Mouse (Mus musculus) limb, embryonic 11.5 days (tissue): ENCODE results near the gene Ano8. TPM values are rescaled to one million over a fixed set of nuclear protein-coding genes. Genes with fewer than 3 reads are reported as not detected.
"Not testable (repeated sequence)": the region's sequence is repeated elsewhere in the genome, so short reads cannot be mapped to it uniquely, and the experiment has no call there.

Source experiments
- ATAC-seq: fragments of 200-750 bp; cut with Nextera tagmentation; 2 replicates; pipeline ENCODE4 v1.8.0; 2017; ENCODE audit warnings: low read depth; ENCODE audit not compliant: insufficient number of reproducible peaks, low FRiP score, low TSS enrichment
- DNase-seq: peaks from one replicate; pipeline ENCODE4 v3.0.0-alpha.2; 2015; ENCODE audit warnings: low spot score
- H3K27ac ChIP-seq: fragments of 300-500 bp; sonication (generic); replicated peaks from 2 replicates; pipeline ENCODE4 v1.5.1; 2014; ENCODE audit warnings: low read depth, mild to moderate bottlenecking, low read length
- H3K27me3 ChIP-seq: fragments of 300-500 bp; sonication (generic); 2 replicates; pipeline ENCODE4 v1.6.1; 2014; ENCODE audit warnings: mild to moderate bottlenecking, low read length, mixed read lengths; ENCODE audit not compliant: control insufficient read depth, insufficient read depth
- H3K36me3 ChIP-seq: fragments of 300-500 bp; sonication (generic); 2 replicates; pipeline ENCODE4 v1.6.1; 2014; ENCODE audit warnings: mild to moderate bottlenecking, low read length, moderate library complexity, mixed read lengths; ENCODE audit not compliant: control insufficient read depth, insufficient read depth
- H3K4me1 ChIP-seq: fragments of 300-500 bp; sonication (generic); 2 replicates; pipeline ENCODE4 v1.6.1; 2014; ENCODE audit warnings: low read length, mixed read lengths; ENCODE audit not compliant: control insufficient read depth, insufficient read depth
- H3K4me2 ChIP-seq: fragments of 300-500 bp; sonication (generic); 2 replicates; pipeline ENCODE4 v1.6.1; 2014; ENCODE audit warnings: low read depth, mild to moderate bottlenecking, moderate library complexity; ENCODE audit not compliant: severe bottlenecking
- H3K4me3 ChIP-seq: fragments of 300-500 bp; sonication (generic); 2 replicates; pipeline ENCODE4 v1.5.1; 2014; ENCODE audit warnings: low read depth, low read length
- H3K9ac ChIP-seq: fragments of 300-500 bp; sonication (generic); 2 replicates; pipeline ENCODE4 v1.6.1; 2014; ENCODE audit warnings: mild to moderate bottlenecking, low read length
- H3K9me3 ChIP-seq: fragments of 300-500 bp; sonication (generic); 2 replicates; pipeline ENCODE4 v1.6.1; 2016; ENCODE audit warnings: low read length; ENCODE audit not compliant: control insufficient read depth
- WGBS: fragments of 180-500 bp; shearing (Covaris S2); extraction: QIAGEN DNeasy Blood & Tissue Kit; methylation state at CpG from one replicate; pipeline ENCODE4 v1.1.7; 2014; 5-methylcytosine and 5-hydroxymethylcytosine counted together
- polyA plus RNA-seq: library from polyadenylated mRNA; unstranded; fragments of >200 nt; fragmentation: Nextera tagmentation; extraction: Ambion mirVana; gene quantifications from 2 replicates; pipeline ENCODE4 v1.2.1, GENCODE M21; 2014

Gene Ano8
- polyA plus RNA-seq, 1 experiment from 2014 or later, result 3.0 TPM

DNA sequence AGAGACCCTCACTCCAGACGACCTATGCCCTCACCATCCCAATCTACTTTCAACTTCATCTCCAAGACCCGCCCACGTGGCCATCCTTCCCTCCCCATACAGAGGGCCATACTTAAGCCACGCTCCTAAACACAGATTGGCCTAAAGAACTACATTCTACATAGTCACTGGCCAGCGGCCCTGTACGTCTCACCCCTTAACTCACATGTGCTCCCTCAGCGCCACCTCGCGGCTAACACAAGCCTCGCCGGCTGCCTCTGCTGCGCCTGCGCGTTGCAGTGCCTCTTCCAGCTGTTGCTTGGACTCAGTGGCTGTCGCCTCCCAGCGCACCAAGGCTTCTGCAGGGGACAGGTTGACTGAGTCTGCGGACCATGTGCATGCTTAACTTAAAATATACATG is 35.9 kb upstream of the Ano8 start:
- ATAC-seq, result peak; percentile 78
- no peaks in the 10 kb centered on the region for H3K9me3 ChIP-seq
- H3K36me3 ChIP-seq, result no peaks in the 10 kb centered on the region
- peaks cover 15% of the 10 kb centered on the region for H3K27me3 ChIP-seq
- H3K4me3 ChIP-seq, result no peak overlapping the region
- WGBS, result 6% methylated on average over 17 of the region's 17 CpGs
- H3K27ac ChIP-seq, result no peak overlapping the region
- no peak overlapping the region for H3K9ac ChIP-seq
- peaks cover 3% of the 10 kb centered on the region; the same call in 1 of the 2 replicates for H3K4me1 ChIP-seq
- DNase-seq, result peak; percentile 98
- no peak overlapping the region for H3K4me2 ChIP-seq

DNA sequence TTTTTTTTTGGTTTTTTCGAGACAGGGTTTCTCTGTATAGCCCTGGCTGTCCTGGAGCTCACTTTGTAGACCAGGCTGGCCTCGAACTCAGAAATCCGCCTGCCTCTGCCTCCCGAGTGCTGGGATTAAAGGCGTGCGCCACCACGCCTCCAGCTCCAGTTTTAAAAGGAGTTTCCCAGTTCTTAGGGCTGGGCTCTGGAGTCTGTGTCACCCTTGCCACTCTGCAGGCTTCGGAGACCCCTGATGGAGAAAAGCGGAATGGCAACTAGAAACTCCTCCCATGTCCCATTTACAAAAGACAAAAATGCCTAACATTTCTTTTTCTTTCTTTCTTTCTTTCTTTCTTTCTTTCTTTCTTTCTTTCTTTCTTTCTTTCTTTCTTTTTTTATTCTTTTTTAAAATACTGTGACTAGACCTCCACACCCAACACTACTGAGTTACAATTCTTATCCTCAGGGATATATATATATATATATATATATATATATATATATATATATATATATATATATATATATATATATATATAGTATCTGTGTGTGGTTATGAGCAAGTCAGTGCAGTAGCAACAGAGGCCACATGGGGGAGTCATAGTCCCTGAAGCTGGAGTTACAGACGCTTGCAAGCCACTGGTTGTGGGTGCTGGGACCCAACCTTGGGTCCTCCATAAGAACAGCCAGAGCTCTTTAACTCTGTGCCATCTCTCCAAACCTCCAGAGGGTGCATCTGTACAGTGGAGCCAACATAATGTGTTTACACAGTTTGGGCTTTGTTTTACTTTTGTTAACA is 33.5 kb upstream of the Ano8 start:
- ATAC-seq, result not testable (repeated sequence)

GRCm38 (mm10) chr8:71516786-71517185 is 31.0 kb upstream of the Ano8 start:
- H3K4me1 ChIP-seq, result no peaks in the 10 kb centered on the region
- no peaks in the 10 kb centered on the region for H3K27me3 ChIP-seq
- DNase-seq (peak; percentile 18), ATAC-seq (no peak)
- H3K9me3 ChIP-seq, result no peaks in the 10 kb centered on the region
- no peak overlapping the region for H3K9ac ChIP-seq
- no peaks in the 10 kb centered on the region for H3K36me3 ChIP-seq
- H3K4me2 ChIP-seq, result no peak overlapping the region
- 22% methylated on average over 6 of the region's 6 CpGs for WGBS
- no peak overlapping the region for H3K4me3 ChIP-seq
- H3K27ac ChIP-seq, result no peak overlapping the region

More for the DNA sequence above, 33.5 kb upstream of the Ano8 start:
- not testable (repeated sequence) for H3K27ac ChIP-seq, H3K4me2 ChIP-seq, H3K9me3 ChIP-seq, H3K4me3 ChIP-seq, H3K4me1 ChIP-seq, H3K36me3 ChIP-seq, H3K27me3 ChIP-seq, H3K9ac ChIP-seq
- WGBS, result 42% methylated on average over 9 of the region's 10 CpGs
- peak; percentile 83 for DNase-seq

DNA sequence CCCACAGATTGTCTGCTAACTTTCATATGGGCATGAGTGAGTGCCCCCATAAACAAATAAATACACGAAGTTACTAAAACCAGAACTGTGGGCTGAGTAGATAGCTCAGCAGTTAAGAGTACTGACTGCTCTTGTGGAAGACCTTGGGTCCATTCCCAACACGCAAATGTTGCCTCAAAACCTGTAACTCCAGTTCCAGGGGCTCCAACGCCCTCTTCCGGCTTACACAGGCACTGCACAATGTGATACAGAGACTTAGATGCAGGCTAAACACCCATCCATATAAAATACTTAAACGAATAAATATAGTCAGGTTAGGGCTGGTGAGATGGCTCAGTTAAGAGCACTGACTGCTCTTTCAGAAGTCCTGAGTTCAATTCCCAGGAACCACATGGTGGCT is 29.3 kb upstream of the Ano8 start:
- Histone ChIP-seq H3K27me3 (no peaks in the 10 kb centered on the region), H3K4me1 (no peaks in the 10 kb centered on the region), H3K4me3 (no peak overlapping the region), H3K27ac (no peak overlapping the region), H3K36me3 (no peaks in the 10 kb centered on the region), H3K9me3 (no peaks in the 10 kb centered on the region), H3K9ac (no peak overlapping the region), H3K4me2 (no peak overlapping the region)
- no peak for ATAC-seq
- WGBS, result 71% methylated on average over 5 of the region's 5 CpGs
- DNase-seq, result no peak

- no peak for DNase-seq
- no peak overlapping the region for H3K9ac ChIP-seq
- no peaks in the 10 kb centered on the region for H3K4me1 ChIP-seq
- H3K4me3 ChIP-seq, result no peak overlapping the region
- no peaks in the 10 kb centered on the region for H3K36me3 ChIP-seq
- 69% methylated on average over 15 of the region's 15 CpGs for WGBS
- H3K27ac ChIP-seq, result no peak overlapping the region
- no peak for ATAC-seq
- H3K9me3 ChIP-seq, result no peaks in the 10 kb centered on the region
- no peak overlapping the region for H3K4me2 ChIP-seq
- H3K27me3 ChIP-seq, result peaks cover 11% of the 10 kb centered on the region
These were observed 27.4 kb upstream of the Ano8 start for GRCm38 (mm10) chr8:71513018-71513754.

GRCm38 (mm10) chr8:71511644-71512043 is 25.9 kb upstream of the Ano8 start, which contains the start of gene Plvap:
Gene Plvap, minus strand, starts transcription at chr8:71511752.
- Histone ChIP-seq H3K4me1 (no peaks in the 10 kb centered on the region), H3K4me3 (no peak within 1 kb of the TSS), H3K9ac (no peak within 1 kb of the TSS), H3K36me3 (no peaks in the 10 kb centered on the region), H3K27ac (no peak within 1 kb of the TSS), H3K4me2 (no peak within 1 kb of the TSS), H3K27me3 (peaks cover 25% of the 10 kb centered on the region), H3K9me3 (no peaks in the 10 kb centered on the region)
- DNase-seq, result no peak
- WGBS, result 52% methylated on average over 12 of the region's 14 CpGs
- no peak for ATAC-seq

DNA sequence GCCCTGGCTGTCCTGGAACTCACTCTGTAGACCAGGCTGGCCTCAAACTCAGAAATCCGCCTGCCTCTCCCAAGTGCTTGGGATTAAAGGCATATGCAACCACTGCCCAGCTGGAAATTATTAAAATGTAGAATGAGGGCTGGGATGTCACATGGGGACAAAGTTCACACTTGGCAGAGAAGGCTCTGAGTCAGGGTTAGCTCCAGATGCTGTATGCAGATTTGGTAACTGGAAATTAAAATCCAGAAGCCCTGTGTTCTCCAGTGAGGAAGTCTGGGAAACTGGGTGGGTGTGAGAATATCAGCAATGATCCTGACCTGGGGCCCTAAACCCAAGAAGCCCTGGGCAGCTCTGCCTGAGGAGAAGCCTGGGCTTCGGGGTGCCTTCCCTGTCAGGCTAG is 23.6 kb upstream of the Ano8 start:
- DNase-seq (no peak), ATAC-seq (no peak)
- peaks cover 27% of the 10 kb centered on the region for H3K27me3 ChIP-seq
- no peaks in the 10 kb centered on the region for H3K4me1 ChIP-seq
- H3K4me3 ChIP-seq, result no peak overlapping the region
- peak overlapping the region; percentile 15; the same call in 1 of the 2 replicates for H3K4me2 ChIP-seq
- 40% methylated on average over 2 of the region's 2 CpGs for WGBS
- no peak overlapping the region for H3K9ac ChIP-seq
- no peaks in the 10 kb centered on the region for H3K36me3 ChIP-seq
- no peaks in the 10 kb centered on the region for H3K9me3 ChIP-seq
- H3K27ac ChIP-seq, result no peak overlapping the region

DNA sequence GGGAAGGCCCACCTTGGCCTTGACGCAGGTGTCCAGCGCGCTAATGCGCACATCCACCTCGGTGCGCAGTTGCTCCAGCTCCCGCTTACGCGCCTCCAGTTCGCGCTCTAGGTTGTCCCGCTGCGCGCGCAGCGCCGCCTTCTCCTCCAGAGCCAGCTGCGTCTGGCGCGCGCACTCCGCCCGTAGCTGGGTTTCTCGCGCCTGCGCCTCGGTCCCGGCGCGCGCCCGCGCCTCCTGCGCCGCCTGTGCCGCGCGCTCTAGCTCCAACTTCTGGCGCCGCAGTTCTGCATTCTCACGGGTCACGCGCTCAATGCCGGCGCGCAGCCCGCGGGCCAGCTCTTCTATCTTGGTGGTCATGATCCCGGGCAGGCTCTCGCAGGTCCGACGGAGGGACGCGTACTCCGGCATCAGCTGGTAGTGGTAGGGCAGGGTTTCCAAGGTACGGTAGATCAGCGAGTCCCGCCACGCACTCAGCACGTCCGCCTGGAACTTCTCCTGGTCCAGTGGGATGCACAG is 21.9 kb upstream of the Ano8 start:
- Histone ChIP-seq H3K4me2 (peak overlapping the region; percentile 77), H3K4me3 (peak overlapping the region; percentile 43), H3K27me3 (peaks cover 27% of the 10 kb centered on the region), H3K27ac (no peak overlapping the region), H3K4me1 (no peaks in the 10 kb centered on the region), H3K9ac (peak overlapping the region; percentile 47), H3K9me3 (no peaks in the 10 kb centered on the region), H3K36me3 (no peaks in the 10 kb centered on the region)
- DNase-seq (peak; percentile 88), ATAC-seq (peak; percentile 65)
- under 1% methylated on average over 61 of the region's 61 CpGs for WGBS
